Mouse (Mus musculus): Measurements from ENCODE around the gene Serpinb1c.
"Not testable (repeated sequence)": the region's sequence is repeated elsewhere in the genome, so short reads cannot be mapped to it uniquely, and the experiment has no call there.

Serpinb1c gene

GRCm38 (mm10) chr13:32898111-32898510 lies at the start of gene Serpinb1c:
Gene Serpinb1c (minus strand): TSS chr13:32898211.
- no peak for DNase-seq

GRCm38 (mm10) chr13:32939191-32939590 lies 41.2 kb upstream of the Serpinb1c start:
- not testable (repeated sequence) for DNase-seq

GRCm38 (mm10) chr13:32938275-32938674 lies 40.3 kb upstream of the Serpinb1c start:
- not testable (repeated sequence) for DNase-seq

GRCm38 (mm10) chr13:32934706-32935381 lies 36.8 kb upstream of the Serpinb1c start:
- DNase-seq: no peak

GRCm38 (mm10) chr13:32929107-32929750 lies 31.2 kb upstream of the Serpinb1c start:
- DNase-seq: no peak

GRCm38 (mm10) chr13:32927241-32927640 lies 29.2 kb upstream of the Serpinb1c start:
- DNase-seq: no peak

GRCm38 (mm10) chr13:32926661-32927060 lies 28.6 kb upstream of the Serpinb1c start:
- no peak for DNase-seq

- peak; percentile 69 for DNase-seq
These were observed 26.8 kb upstream of the Serpinb1c start for GRCm38 (mm10) chr13:32924578-32925360.

- no peak for DNase-seq
These were observed 24.6 kb upstream of the Serpinb1c start for GRCm38 (mm10) chr13:32922622-32923021.

- DNase-seq: peak; percentile 16
These were observed 14.9 kb upstream of the Serpinb1c start for GRCm38 (mm10) chr13:32912770-32913380.

GRCm38 (mm10) chr13:32908182-32908581 lies 10.2 kb upstream of the Serpinb1c start:
- no peak for DNase-seq

- peak; percentile 74 for DNase-seq
These were observed 5.3 kb upstream of the Serpinb1c start for GRCm38 (mm10) chr13:32903211-32903873.

GRCm38 (mm10) chr13:32902481-32903015 lies 4.5 kb upstream of the Serpinb1c start:
- DNase-seq: peak; percentile 40

- peak; percentile 25 for DNase-seq
These were observed 2.6 kb upstream of the Serpinb1c start for GRCm38 (mm10) chr13:32900639-32901038.

GRCm38 (mm10) chr13:32899114-32899513 lies 1.1 kb upstream of the Serpinb1c start:
- not testable (repeated sequence) for DNase-seq

- DNase-seq: no peak
These were observed 1.1 kb downstream of the Serpinb1c start for GRCm38 (mm10) chr13:32896931-32897330.

- DNase-seq: no peak
These were observed 13.3 kb downstream of the Serpinb1c start for GRCm38 (mm10) chr13:32884755-32885154.

GRCm38 (mm10) chr13:32873862-32874261 lies 24.1 kb downstream of the Serpinb1c start:
- no peak for DNase-seq

GRCm38 (mm10) chr13:32868843-32869242 lies 29.2 kb downstream of the Serpinb1c start:
- no peak for DNase-seq

GRCm38 (mm10) chr13:32868233-32868632 lies 29.8 kb downstream of the Serpinb1c start:
- not testable (repeated sequence) for DNase-seq

- DNase-seq: no peak
These were observed 31.0 kb downstream of the Serpinb1c start for GRCm38 (mm10) chr13:32867030-32867429.

- peak; percentile 27 for DNase-seq
These were observed 31.5 kb downstream of the Serpinb1c start for GRCm38 (mm10) chr13:32866484-32866883.

Data from kidney, adult 11 months (tissue).